Mouse (Mus musculus) heart, postnatal 0 days (tissue): Measurements from ENCODE around the gene C2cd2l. TPM values are rescaled to one million over a fixed set of nuclear protein-coding genes. Genes with fewer than 3 reads are reported as not detected.
A peak's percentile ranks its signal among the peaks of the same experiment; 100 is the strongest.

Source experiments
- ATAC-seq: fragments of 200-750 bp; cut with Nextera tagmentation; 2 replicates; pipeline ENCODE4 v1.8.0; 2017; ENCODE audit warnings: low read depth, moderate number of reproducible peaks, moderate library complexity; ENCODE audit not compliant: insufficient read depth
- DNase-seq: peaks from one replicate; pipeline ENCODE4 v3.0.0-alpha.2; 2016; ENCODE audit warnings: low spot score
- H3K27ac ChIP-seq: fragments of 300-500 bp; sonication (generic); 2 replicates; pipeline ENCODE4 v1.5.1; 2014; ENCODE audit warnings: low read depth, mild to moderate bottlenecking
- H3K27me3 ChIP-seq: fragments of 300-500 bp; sonication (generic); 2 replicates; pipeline ENCODE4 v1.6.1; 2014; ENCODE audit warnings: low read length, mixed read lengths; ENCODE audit not compliant: control insufficient read depth, insufficient read depth
- H3K36me3 ChIP-seq: fragments of 300-500 bp; sonication (generic); replicated peaks from 2 replicates; pipeline ENCODE4 v1.6.1; 2014; ENCODE audit warnings: low read length, mixed read lengths; ENCODE audit not compliant: control insufficient read depth, insufficient read depth
- H3K4me1 ChIP-seq: fragments of 300-500 bp; sonication (generic); 2 replicates; pipeline ENCODE4 v1.6.1; 2014; ENCODE audit warnings: antibody characterized with exemption; ENCODE audit not compliant: control insufficient read depth, insufficient read depth
- H3K4me2 ChIP-seq: fragments of 300-500 bp; sonication (generic); 2 replicates; pipeline ENCODE4 v1.6.1; 2014; ENCODE audit warnings: low read depth, mild to moderate bottlenecking, low read length, moderate library complexity
- H3K4me3 ChIP-seq: fragments of 300-500 bp; sonication (generic); 2 replicates; pipeline ENCODE4 v1.5.1; 2014; ENCODE audit warnings: low read depth, low read length
- H3K9ac ChIP-seq: fragments of 300-500 bp; sonication (generic); replicated peaks from 2 replicates; pipeline ENCODE4 v1.6.1; 2014; ENCODE audit warnings: low read depth, low read length, mixed read lengths
- H3K9me3 ChIP-seq: fragments of 300-500 bp; sonication (generic); replicated peaks from 2 replicates; pipeline ENCODE4 v1.6.1; 2016; ENCODE audit warnings: low read length; ENCODE audit not compliant: control insufficient read depth
- CTCF ChIP-seq: IDR thresholded peaks from 2 replicates; pipeline ENCODE4 v1.5.1; 2016; ENCODE audit warnings: antibody characterized with exemption, control low read depth, low read depth
- EP300 ChIP-seq: IDR thresholded peaks from 2 replicates; pipeline ENCODE4 v1.6.1; 2016; ENCODE audit warnings: antibody characterized with exemption, low read depth
- WGBS: fragments of 180-500 bp; shearing (Covaris S2); extraction: QIAGEN DNeasy Blood & Tissue Kit; methylation state at CpG from one replicate; pipeline ENCODE4 v1.1.7; 2014; 5-methylcytosine and 5-hydroxymethylcytosine counted together
- polyA plus RNA-seq: library from polyadenylated mRNA; unstranded; fragments of >200 nt; fragmentation: Nextera tagmentation; extraction: Ambion mirVana; gene quantifications from 2 replicates; pipeline ENCODE4 v1.2.1, GENCODE M21; 2015
- total RNA-seq: library from RNA; depleted of rRNA; stranded (reverse); fragments of >200 nt; gene quantifications from 2 replicates; pipeline ENCODE4 v1.2.3, GENCODE M21; 2014; ENCODE audit warnings: low replicate concordance

C2cd2l gene
- total and polyA plus RNA-seq, 2 experiments from 2014 or later: 5.0 to 16.8 TPM

GRCm38 (mm10) chr9:44345570-44346433, 25.7 kb upstream of the C2cd2l start:
- no peaks in the 10 kb centered on the region for H3K27me3 ChIP-seq
- TF ChIP-seq EP300 (no peak), CTCF (no peak)
- peaks cover 9% of the 10 kb centered on the region; the same call in 1 of the 2 replicates for H3K4me1 ChIP-seq
- no peak overlapping the region for H3K4me2 ChIP-seq
- no peak overlapping the region for H3K9ac ChIP-seq
- ATAC-seq (no peak), DNase-seq (no peak)
- no peaks in the 10 kb centered on the region for H3K9me3 ChIP-seq
- no peak overlapping the region for H3K27ac ChIP-seq
- H3K4me3 ChIP-seq: no peak overlapping the region
- peaks cover 44% of the 10 kb centered on the region for H3K36me3 ChIP-seq
- WGBS: 77% methylated on average over 6 of the region's 6 CpGs

- peak within 1 kb of the TSS; percentile 98 for H3K27ac ChIP-seq
- DNase-seq: peak; percentile 92
- peaks cover 9% of the 10 kb centered on the region; the same call in 1 of the 2 replicates for H3K4me1 ChIP-seq
- peak within 1 kb of the TSS; percentile 91 for H3K4me3 ChIP-seq
- peak; percentile 96 for ATAC-seq
- no peaks in the 10 kb centered on the region for H3K27me3 ChIP-seq
- TF ChIP-seq EP300 (peak; percentile 68; the same call in 1 of the 2 replicates), CTCF (no peak)
- no peaks in the 10 kb centered on the region for H3K9me3 ChIP-seq
- peak within 1 kb of the TSS; percentile 85 for H3K4me2 ChIP-seq
- H3K9ac ChIP-seq: peak within 1 kb of the TSS; percentile 75
- under 1% methylated on average over 38 of the region's 39 CpGs for WGBS
- peaks cover 45% of the 10 kb centered on the region for H3K36me3 ChIP-seq
Observed at GRCm38 (mm10) chr9:44343781-44344421, 23.8 kb upstream of the C2cd2l start, which contains the start of gene Hmbs. Hmbs (minus strand) TSS chr9:44344228.

GRCm38 (mm10) chr9:44343290-44343689, 23.2 kb upstream of the C2cd2l start:
- DNase-seq: peak; percentile 54
- H3K27ac ChIP-seq: peak overlapping the region; percentile 98
- H3K36me3 ChIP-seq: peaks cover 43% of the 10 kb centered on the region
- H3K9me3 ChIP-seq: no peaks in the 10 kb centered on the region
- peak overlapping the region; percentile 85 for H3K4me2 ChIP-seq
- peak overlapping the region; percentile 75 for H3K9ac ChIP-seq
- peaks cover 9% of the 10 kb centered on the region; the same call in 1 of the 2 replicates for H3K4me1 ChIP-seq
- 2% methylated on average over 6 of the region's 6 CpGs for WGBS
- ATAC-seq: peak; percentile 39
- no peaks in the 10 kb centered on the region for H3K27me3 ChIP-seq
- TF ChIP-seq CTCF (no peak), EP300 (no peak)
- H3K4me3 ChIP-seq: peak overlapping the region; percentile 91

GRCm38 (mm10) chr9:44342605-44343004, 22.5 kb upstream of the C2cd2l start:
- no peak for ATAC-seq
- Histone ChIP-seq H3K27ac (peak overlapping the region; percentile 98; the same call in 1 of the 2 replicates), H3K36me3 (peaks cover 39% of the 10 kb centered on the region), H3K27me3 (no peaks in the 10 kb centered on the region), H3K4me3 (no peak overlapping the region), H3K9ac (no peak overlapping the region), H3K9me3 (no peaks in the 10 kb centered on the region), H3K4me1 (peaks cover 11% of the 10 kb centered on the region; the same call in 1 of the 2 replicates), H3K4me2 (peak overlapping the region; percentile 85)
- DNase-seq: no peak
- TF ChIP-seq EP300 (no peak), CTCF (no peak)
- 88% methylated on average over 1 of the region's 1 CpGs for WGBS

GRCm38 (mm10) chr9:44342173-44342572, 22.1 kb upstream of the C2cd2l start:
- H3K36me3 ChIP-seq: peaks cover 39% of the 10 kb centered on the region
- H3K27ac ChIP-seq: no peak overlapping the region
- ATAC-seq (no peak), DNase-seq (no peak)
- H3K27me3 ChIP-seq: no peaks in the 10 kb centered on the region
- H3K4me1 ChIP-seq: peaks cover 15% of the 10 kb centered on the region; the same call in 1 of the 2 replicates
- 39% methylated on average over 3 of the region's 3 CpGs for WGBS
- H3K9ac ChIP-seq: no peak overlapping the region
- no peak for TF ChIP-seq CTCF
- TF ChIP-seq EP300: no peak
- no peak overlapping the region for H3K4me3 ChIP-seq
- H3K4me2 ChIP-seq: peak overlapping the region; percentile 85; the same call in 1 of the 2 replicates
- H3K9me3 ChIP-seq: no peaks in the 10 kb centered on the region
